Mouse (Mus musculus) C2C12 (cell line): Measurements from ENCODE around the gene Rangap1. TPM values are rescaled to one million over a fixed set of nuclear protein-coding genes. Genes with fewer than 3 reads are reported as not detected.
"Not testable (repeated sequence)": the region's sequence is repeated elsewhere in the genome, so short reads cannot be mapped to it uniquely, and the experiment has no call there.

Experiments used
- H3K27me3 ChIP-seq: one replicate; pipeline ENCODE4 v1.6.1; 2011; ENCODE audit not compliant: control insufficient read depth, insufficient read depth, insufficient read length
- H3K36me3 ChIP-seq: one replicate; pipeline ENCODE4 v1.6.1; 2011; ENCODE audit not compliant: control insufficient read depth, insufficient read depth
- H3K4me3 ChIP-seq: one replicate; pipeline ENCODE4 v1.5.1; 2011; ENCODE audit warnings: mild to moderate bottlenecking, control low read depth; ENCODE audit not compliant: poor library complexity, insufficient read depth, severe bottlenecking
- H3K79me2 ChIP-seq: one replicate; pipeline ENCODE4 v1.6.1; 2011; ENCODE audit not compliant: control insufficient read depth, insufficient read depth
- H3K79me3 ChIP-seq: one replicate; pipeline ENCODE4 v1.6.1; 2011; ENCODE audit warnings: low read depth, control low read depth
- H3ac ChIP-seq: one replicate; pipeline ENCODE3; 2011; ENCODE audit warnings: low read depth; ENCODE audit not compliant: control insufficient read depth, insufficient read length
- CEBPB ChIP-seq: IDR thresholded peaks from one replicate; pipeline ENCODE4 v1.6.1; 2011; ENCODE audit warnings: low read depth, mild to moderate bottlenecking, control low read depth, moderate library complexity
- CTCF ChIP-seq: IDR thresholded peaks from one replicate; pipeline ENCODE4 v1.5.1; 2011; ENCODE audit not compliant: control insufficient read depth, insufficient read depth, insufficient read length
- FOSL1 ChIP-seq: IDR thresholded peaks from one replicate; pipeline ENCODE4 v1.8.0; 2011; ENCODE audit warnings: mild to moderate bottlenecking, low read length; ENCODE audit not compliant: poor library complexity, insufficient read depth, severe bottlenecking
- MAX ChIP-seq: IDR thresholded peaks from one replicate; pipeline ENCODE4 v1.6.1; 2011; ENCODE audit warnings: mild to moderate bottlenecking, control low read depth
- MYOD1 ChIP-seq: IDR thresholded peaks from one replicate; pipeline ENCODE4 v1.6.1; 2011; ENCODE audit warnings: low read depth; ENCODE audit not compliant: control insufficient read depth, insufficient read length
- MYOG ChIP-seq: IDR thresholded peaks from one replicate; pipeline ENCODE4 v1.6.1; 2011; ENCODE audit not compliant: control insufficient read depth, insufficient read length; ENCODE audit errors: extremely low read depth
- USF1 ChIP-seq: IDR thresholded peaks from one replicate; pipeline ENCODE4 v1.6.1; 2011; ENCODE audit warnings: low read depth, mild to moderate bottlenecking, control low read depth, moderate library complexity
- polyA plus RNA-seq: library from polyadenylated mRNA; unstranded; fragments of >200 nt; fragmentation: generic; extraction: Trizol; gene quantifications from one replicate; pipeline ENCODE4 v1.2.1, GENCODE M21; 2012; ENCODE audit warnings: missing spikeins

Rangap1 gene
- polyA plus RNA-seq, 1 experiment: 233 TPM

DNA sequence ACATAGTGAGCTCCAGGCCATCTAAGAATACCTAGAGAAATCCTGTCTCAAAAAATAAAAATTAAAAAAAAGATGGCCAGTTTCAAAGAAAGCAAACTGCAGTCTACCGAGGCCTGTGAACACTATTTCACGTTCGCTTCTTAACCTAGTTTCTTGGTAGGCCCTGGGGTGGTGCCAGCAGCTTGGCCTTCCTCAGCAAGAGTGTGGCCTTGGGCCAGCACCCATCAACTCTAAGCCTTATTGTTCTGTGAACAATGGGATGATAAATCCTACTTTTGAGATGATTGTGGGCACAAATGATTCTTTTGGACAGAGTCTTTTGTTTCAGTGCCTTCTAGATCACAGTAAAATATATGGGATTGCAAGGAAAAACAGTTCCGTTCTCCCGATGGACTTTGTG lies 13.4 kb upstream of the Rangap1 start:
- peaks cover 11% of the 10 kb centered on the region for H3K79me3 ChIP-seq
- peaks cover 3% of the 10 kb centered on the region for H3K36me3 ChIP-seq
- H3K27me3 ChIP-seq: no peaks in the 10 kb centered on the region
- no peak overlapping the region for H3K4me3 ChIP-seq
- H3ac ChIP-seq: no peak overlapping the region
- TF ChIP-seq MAX (no peak), CEBPB (no peak), MYOG (no peak), MYOD1 (no peak), CTCF (no peak), FOSL1 (no peak)
- peaks cover 60% of the 10 kb centered on the region for H3K79me2 ChIP-seq

DNA sequence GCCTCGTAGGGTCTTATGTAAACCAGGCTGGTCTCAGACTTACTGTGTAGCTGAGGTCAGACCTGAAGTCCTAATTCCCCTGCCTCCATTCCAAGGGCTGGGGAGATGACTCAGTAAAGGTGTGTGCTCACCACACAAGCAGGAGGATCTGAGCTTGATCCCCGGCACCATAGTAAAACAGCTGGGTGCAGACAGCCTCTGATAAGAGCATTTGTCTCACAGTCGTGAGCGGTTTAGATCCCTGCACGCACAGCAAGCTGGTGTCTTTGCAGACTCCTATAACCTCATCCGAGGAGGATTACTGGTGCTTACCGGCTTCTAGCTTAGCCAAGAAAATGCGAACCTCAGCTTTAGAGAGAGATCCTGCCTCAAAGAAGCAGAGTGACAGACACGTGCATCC lies 8.3 kb upstream of the Rangap1 start:
- H3K79me2 ChIP-seq: peaks cover 69% of the 10 kb centered on the region
- H3K79me3 ChIP-seq: peaks cover 5% of the 10 kb centered on the region
- TF ChIP-seq CEBPB (no peak), MAX (no peak), CTCF (no peak), FOSL1 (no peak), MYOD1 (no peak), USF1 (no peak)
- no peaks in the 10 kb centered on the region for H3K27me3 ChIP-seq
- no peak overlapping the region for H3K4me3 ChIP-seq
- no peak overlapping the region for H3ac ChIP-seq
- H3K36me3 ChIP-seq: peaks cover 3% of the 10 kb centered on the region

DNA sequence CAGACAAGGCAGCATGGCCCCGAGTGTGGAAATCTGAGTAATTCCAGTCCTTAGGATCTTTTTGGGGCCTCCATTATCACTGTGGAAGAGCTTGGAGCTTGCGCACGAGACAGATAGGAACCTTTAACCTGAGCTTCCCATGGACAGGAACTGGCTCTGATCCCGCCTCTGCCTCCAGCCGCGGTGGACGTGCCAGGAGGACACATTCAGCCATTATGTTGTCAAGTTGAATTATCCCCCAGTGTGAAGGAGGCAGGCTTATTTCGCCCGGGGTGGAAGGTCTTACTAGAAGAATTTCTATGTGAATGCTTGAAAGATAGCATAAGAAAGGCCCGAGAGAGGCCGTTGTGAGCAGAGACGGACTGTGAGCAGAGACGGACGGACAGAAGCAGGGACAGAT lies 4.4 kb upstream of the Rangap1 start:
- Histone ChIP-seq H3ac (no peak overlapping the region), H3K79me3 (peaks cover 26% of the 10 kb centered on the region), H3K79me2 (peaks cover 88% of the 10 kb centered on the region), H3K4me3 (no peak overlapping the region), H3K27me3 (no peaks in the 10 kb centered on the region), H3K36me3 (peaks cover under 1% of the 10 kb centered on the region)
- TF ChIP-seq MYOG (no peak), CTCF (no peak), MAX (no peak), FOSL1 (no peak), USF1 (no peak), CEBPB (no peak), MYOD1 (no peak)

DNA sequence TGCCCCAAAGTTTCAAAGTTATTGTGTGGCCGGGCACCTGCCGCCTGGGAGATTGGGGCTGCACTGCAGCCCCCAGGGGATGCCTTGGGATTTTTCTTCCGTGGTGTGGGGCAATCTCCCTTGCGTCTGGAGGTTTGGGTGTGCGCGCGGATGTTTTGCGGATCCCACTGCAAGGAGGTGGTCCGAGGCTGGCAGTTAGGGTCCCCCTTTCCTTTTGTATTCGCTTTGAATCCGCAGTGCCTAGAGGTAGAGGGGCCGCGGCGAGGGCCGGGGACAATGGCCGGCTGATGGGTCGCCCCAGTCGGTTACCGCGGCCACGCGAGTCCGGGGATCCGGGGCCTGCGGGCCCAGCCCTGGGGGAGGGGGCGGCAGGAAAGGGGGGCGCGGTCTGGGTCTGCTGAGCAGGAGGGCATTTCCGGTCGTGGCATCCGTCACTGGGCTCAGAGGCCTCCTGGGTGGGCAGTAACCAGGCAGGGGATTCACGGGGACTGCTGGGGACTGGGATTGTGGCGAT lies 328 bp upstream of the Rangap1 start:
- Histone ChIP-seq H3K36me3 (no peaks in the 10 kb centered on the region), H3K4me3 (peak overlapping the region; percentile 97), H3K27me3 (no peaks in the 10 kb centered on the region), H3K79me3 (peaks cover 23% of the 10 kb centered on the region), H3K79me2 (peaks cover 59% of the 10 kb centered on the region), H3ac (peak overlapping the region; percentile 85)
- TF ChIP-seq MYOG: no peak
- no peak for TF ChIP-seq CEBPB
- TF ChIP-seq MAX: no peak
- TF ChIP-seq CTCF: no peak
- TF ChIP-seq MYOD1: no peak
- TF ChIP-seq USF1: no peak

GRCm38 (mm10) chr15:81742368-81742767 lies 3.0 kb downstream of the Rangap1 start:
- not testable (repeated sequence) for H3K4me3 ChIP-seq, H3ac ChIP-seq, H3K27me3 ChIP-seq, H3K36me3 ChIP-seq
- Histone ChIP-seq H3K79me3 (peaks cover 13% of the 10 kb centered on the region), H3K79me2 (peaks cover 26% of the 10 kb centered on the region)

- no peaks in the 10 kb centered on the region for H3K36me3 ChIP-seq
Measured at GRCm38 (mm10) chr15:81739924-81740323, 5.4 kb downstream of the Rangap1 start.

More at GRCm38 (mm10) chr15:81739924-81740323, 5.4 kb downstream of the Rangap1 start:
- no peak overlapping the region for H3K4me3 ChIP-seq
- H3ac ChIP-seq: no peak overlapping the region
- H3K79me2 ChIP-seq: peaks cover 2% of the 10 kb centered on the region
- no peaks in the 10 kb centered on the region for H3K27me3 ChIP-seq
- TF ChIP-seq MYOG (no peak), CTCF (peak; percentile 8)
- H3K79me3 ChIP-seq: no peaks in the 10 kb centered on the region
